Mouse (Mus musculus) midbrain, embryonic 14.5 days (tissue): ENCODE measurements around the gene Zfp706. TPM values are rescaled to one million over a fixed set of nuclear protein-coding genes. Genes with fewer than 3 reads are reported as not detected.
"Not testable (repeated sequence)": the region's sequence is repeated elsewhere in the genome, so short reads cannot be mapped to it uniquely, and the experiment has no call there.

Source experiments
- ATAC-seq: fragments of 200-750 bp; cut with Nextera tagmentation; 2 replicates; pipeline ENCODE4 v1.8.0; 2017; ENCODE audit warnings: moderate number of reproducible peaks, moderate library complexity; ENCODE audit not compliant: low FRiP score, low TSS enrichment
- DNase-seq: peaks from one replicate; pipeline ENCODE4 v3.0.0-alpha.2; 2015
- H3K27ac ChIP-seq: fragments of 300-500 bp; sonication (generic); replicated peaks from 2 replicates; pipeline ENCODE4 v1.5.1; 2014; ENCODE audit warnings: mild to moderate bottlenecking, low read depth, low read length, moderate library complexity
- H3K27me3 ChIP-seq: fragments of 300-500 bp; sonication (generic); 2 replicates; pipeline ENCODE4 v1.6.1; 2014; ENCODE audit warnings: low read length, control low read depth, mixed read lengths; ENCODE audit not compliant: control insufficient read depth, insufficient read depth
- H3K36me3 ChIP-seq: fragments of 300-500 bp; sonication (generic); 2 replicates; pipeline ENCODE4 v1.6.1; 2014; ENCODE audit warnings: low read length, control low read depth; ENCODE audit not compliant: control insufficient read depth, insufficient read depth
- H3K4me1 ChIP-seq: fragments of 300-500 bp; sonication (generic); 2 replicates; pipeline ENCODE4 v1.6.1; 2014; ENCODE audit warnings: mild to moderate bottlenecking, antibody characterized with exemption, low read length, control low read depth; ENCODE audit not compliant: control insufficient read depth, insufficient read depth
- H3K4me2 ChIP-seq: fragments of 300-500 bp; sonication (generic); 2 replicates; pipeline ENCODE4 v1.6.1; 2014; ENCODE audit warnings: mild to moderate bottlenecking, low read length, moderate library complexity
- H3K4me3 ChIP-seq: fragments of 300-500 bp; sonication (generic); replicated peaks from 2 replicates; pipeline ENCODE4 v1.5.1; 2014; ENCODE audit warnings: low read depth, low read length
- H3K9ac ChIP-seq: fragments of 300-500 bp; sonication (generic); replicated peaks from 2 replicates; pipeline ENCODE4 v1.6.1; 2014; ENCODE audit warnings: mild to moderate bottlenecking, low read length, moderate library complexity
- H3K9me3 ChIP-seq: fragments of 300-500 bp; sonication (generic); 2 replicates; pipeline ENCODE4 v1.6.1; 2016; ENCODE audit warnings: low read length, control low read depth, mixed read lengths; ENCODE audit not compliant: control insufficient read depth
- WGBS: fragments of 180-500 bp; shearing (Covaris S2); extraction: QIAGEN DNeasy Blood & Tissue Kit; methylation state at CpG from one replicate; pipeline ENCODE4 v1.1.7; 2014; 5-methylcytosine and 5-hydroxymethylcytosine counted together
- polyA plus RNA-seq: library from polyadenylated mRNA; unstranded; fragments of >200 nt; fragmentation: Nextera tagmentation; extraction: Ambion mirVana; gene quantifications from 2 replicates; pipeline ENCODE4 v1.2.1, GENCODE M21; 2014

The Zfp706 gene
- polyA plus RNA-seq, 1 experiment from 2014 or later, result 455 TPM

DNA sequence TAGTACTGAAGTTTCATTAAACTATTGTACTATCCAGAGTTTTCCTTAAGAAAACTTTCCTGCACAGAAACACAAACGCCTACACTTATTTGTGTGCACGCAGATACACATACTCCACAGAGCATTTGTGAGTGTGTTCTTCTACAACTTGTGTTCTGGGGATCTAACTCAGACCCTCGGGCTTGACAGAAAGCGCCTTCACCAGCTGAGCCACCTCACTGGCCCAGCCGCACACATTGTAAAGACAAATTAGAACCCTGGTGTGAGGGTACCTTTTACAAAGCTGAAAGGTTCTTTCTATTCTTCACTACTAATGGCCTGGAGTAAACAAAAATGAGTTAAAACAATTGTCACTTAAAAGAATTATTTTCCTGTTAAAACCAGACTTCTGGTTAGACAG lies 2.7 kb downstream of the Zfp706 start:
- H3K4me2 ChIP-seq, result peak overlapping the region; percentile 65; the same call in 1 of the 2 replicates
- 84% methylated on average over 5 of the region's 5 CpGs for WGBS
- H3K9me3 ChIP-seq, result no peaks in the 10 kb centered on the region
- no peak for DNase-seq
- ATAC-seq, result no peak
- H3K36me3 ChIP-seq, result peaks cover 30% of the 10 kb centered on the region
- H3K9ac ChIP-seq, result no peak overlapping the region
- H3K27me3 ChIP-seq, result no peaks in the 10 kb centered on the region
- H3K4me3 ChIP-seq, result no peak overlapping the region
- peaks cover 24% of the 10 kb centered on the region for H3K4me1 ChIP-seq
- no peak overlapping the region for H3K27ac ChIP-seq

DNA sequence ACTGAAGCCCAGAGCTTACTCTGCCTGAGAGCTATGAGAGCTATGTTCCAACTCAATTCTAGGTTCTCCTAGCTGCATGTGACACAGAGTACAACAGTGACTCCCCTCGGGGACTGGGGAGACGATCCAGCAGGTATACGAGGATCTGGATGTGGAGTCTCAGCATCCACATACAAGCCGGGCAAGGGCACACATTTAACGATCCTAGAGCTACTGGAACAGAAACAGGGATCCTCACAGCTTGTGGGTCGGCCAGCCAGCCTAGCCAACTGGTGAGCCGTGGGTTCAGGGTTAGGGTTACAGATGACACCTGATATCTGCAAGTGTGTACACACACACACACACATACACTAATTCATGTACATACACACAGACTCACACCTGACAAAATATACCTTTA lies 5.3 kb downstream of the Zfp706 start:
- no peak for DNase-seq
- no peak overlapping the region for H3K4me2 ChIP-seq
- no peaks in the 10 kb centered on the region for H3K27me3 ChIP-seq
- WGBS, result 94% methylated on average over 7 of the region's 7 CpGs
- ATAC-seq, result no peak
- no peak overlapping the region for H3K27ac ChIP-seq
- H3K9ac ChIP-seq, result no peak overlapping the region
- peaks cover 49% of the 10 kb centered on the region for H3K36me3 ChIP-seq
- H3K4me1 ChIP-seq, result peaks cover 18% of the 10 kb centered on the region
- peaks cover 5% of the 10 kb centered on the region; the same call in 1 of the 2 replicates for H3K9me3 ChIP-seq
- no peak overlapping the region for H3K4me3 ChIP-seq

DNA sequence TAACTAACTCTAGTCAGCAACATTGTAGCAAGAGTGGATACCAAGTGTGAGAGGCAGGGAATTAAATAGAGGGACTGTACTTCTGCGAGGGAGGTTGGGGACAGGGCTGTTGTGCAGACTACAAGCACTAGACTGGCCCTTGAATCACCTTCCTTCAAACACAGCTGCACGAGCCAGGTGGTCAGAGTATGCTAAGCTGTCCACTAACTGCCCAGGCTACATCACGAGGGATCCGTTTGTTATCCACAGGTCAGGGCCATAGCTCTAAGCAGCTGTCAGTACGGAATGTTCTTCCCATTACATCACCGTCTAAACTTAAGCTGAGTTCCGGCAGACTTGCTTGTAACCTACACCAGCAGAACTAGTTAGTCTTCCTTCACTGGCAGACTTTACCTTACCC lies 8.0 kb downstream of the Zfp706 start:
- DNase-seq, ATAC-seq, H3K4me2 ChIP-seq, H3K27ac ChIP-seq, H3K4me1 ChIP-seq, H3K9ac ChIP-seq, H3K4me3 ChIP-seq, H3K9me3 ChIP-seq, H3K27me3 ChIP-seq: not testable (repeated sequence)
- WGBS, result 92% methylated on average over 7 of the region's 7 CpGs
- peaks cover 50% of the 10 kb centered on the region for H3K36me3 ChIP-seq

DNA sequence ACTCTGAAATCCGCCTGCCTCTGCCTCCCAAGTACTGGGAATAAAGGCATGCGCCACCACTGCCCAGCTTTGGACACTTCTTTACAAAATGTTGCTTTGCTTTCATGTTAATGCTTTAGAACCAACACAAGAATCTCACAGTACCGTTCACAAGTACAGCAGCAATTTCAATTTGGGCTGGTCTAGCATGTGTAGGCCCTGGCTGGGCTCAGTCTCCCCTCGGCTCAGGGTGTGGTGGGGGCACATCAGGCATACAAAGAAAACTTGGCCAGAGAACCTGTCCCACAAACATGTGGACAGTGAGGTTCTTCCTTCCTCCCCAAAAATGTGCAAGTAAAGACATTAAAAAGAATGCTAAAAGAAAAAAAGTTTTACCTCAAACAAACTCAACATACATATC lies 12.4 kb downstream of the Zfp706 start:
- ATAC-seq, result no peak

GRCm38 (mm10) chr15:36994665-36995064 lies 12.9 kb downstream of the Zfp706 start:
- ATAC-seq (no peak), DNase-seq (no peak)
- H3K4me3 ChIP-seq, result no peak overlapping the region
- H3K9me3 ChIP-seq, result peaks cover 7% of the 10 kb centered on the region; the same call in 1 of the 2 replicates
- no peaks in the 10 kb centered on the region for H3K27me3 ChIP-seq
- no peak overlapping the region for H3K9ac ChIP-seq
- no peak overlapping the region for H3K4me2 ChIP-seq
- H3K4me1 ChIP-seq, result no peaks in the 10 kb centered on the region
- 71% methylated on average over 1 of the region's 1 CpGs for WGBS
- H3K36me3 ChIP-seq, result peaks cover 19% of the 10 kb centered on the region
- no peak overlapping the region for H3K27ac ChIP-seq

More for the DNA sequence above, 12.4 kb downstream of the Zfp706 start:
- Histone ChIP-seq H3K4me3 (no peak overlapping the region), H3K9ac (no peak overlapping the region), H3K27ac (no peak overlapping the region), H3K4me2 (no peak overlapping the region), H3K4me1 (no peaks in the 10 kb centered on the region), H3K27me3 (no peaks in the 10 kb centered on the region), H3K9me3 (peaks cover 7% of the 10 kb centered on the region; the same call in 1 of the 2 replicates), H3K36me3 (peaks cover 23% of the 10 kb centered on the region)
- WGBS, result 91% methylated on average over 4 of the region's 4 CpGs
- DNase-seq, result no peak

GRCm38 (mm10) chr15:36993435-36994178 lies 14.0 kb downstream of the Zfp706 start:
- Histone ChIP-seq H3K9ac (no peak overlapping the region), H3K4me3 (no peak overlapping the region), H3K4me1 (no peaks in the 10 kb centered on the region), H3K4me2 (no peak overlapping the region), H3K27me3 (no peaks in the 10 kb centered on the region), H3K9me3 (peaks cover 7% of the 10 kb centered on the region; the same call in 1 of the 2 replicates), H3K27ac (no peak overlapping the region), H3K36me3 (peaks cover 14% of the 10 kb centered on the region)
- 50% methylated on average over 8 of the region's 8 CpGs for WGBS
- ATAC-seq (no peak; the same call in 1 of the 2 replicates), DNase-seq (peak; percentile 35)

GRCm38 (mm10) chr15:36991353-36991752 lies 16.2 kb downstream of the Zfp706 start:
- ATAC-seq, result no peak
- DNase-seq, result no peak
- WGBS, result 24% methylated on average over 6 of the region's 6 CpGs
- Histone ChIP-seq H3K36me3 (no peaks in the 10 kb centered on the region; the same call in 1 of the 2 replicates), H3K4me3 (no peak overlapping the region), H3K4me2 (no peak overlapping the region), H3K27me3 (no peaks in the 10 kb centered on the region), H3K9ac (no peak overlapping the region), H3K27ac (no peak overlapping the region), H3K4me1 (no peaks in the 10 kb centered on the region), H3K9me3 (no peaks in the 10 kb centered on the region)

GRCm38 (mm10) chr15:36989922-36990321 lies 17.7 kb downstream of the Zfp706 start:
- ATAC-seq, result no peak
- no peak overlapping the region for H3K4me3 ChIP-seq
- no peaks in the 10 kb centered on the region for H3K9me3 ChIP-seq
- H3K27me3 ChIP-seq, result no peaks in the 10 kb centered on the region
- no peak overlapping the region for H3K27ac ChIP-seq
- no peak for DNase-seq
- no peaks in the 10 kb centered on the region; the same call in 1 of the 2 replicates for H3K36me3 ChIP-seq
- H3K9ac ChIP-seq, result no peak overlapping the region
- H3K4me2 ChIP-seq, result no peak overlapping the region
- 80% methylated on average over 11 of the region's 11 CpGs for WGBS
- H3K4me1 ChIP-seq, result no peaks in the 10 kb centered on the region

- no peak overlapping the region for H3K27ac ChIP-seq
- ATAC-seq, result no peak
Observed at GRCm38 (mm10) chr15:36988718-36989115, 18.9 kb downstream of the Zfp706 start.

More at GRCm38 (mm10) chr15:36988718-36989115, 18.9 kb downstream of the Zfp706 start:
- 90% methylated on average over 2 of the region's 2 CpGs for WGBS
- Histone ChIP-seq H3K27me3 (no peaks in the 10 kb centered on the region), H3K4me3 (no peak overlapping the region), H3K36me3 (no peaks in the 10 kb centered on the region; the same call in 1 of the 2 replicates), H3K4me2 (no peak overlapping the region), H3K9ac (no peak overlapping the region), H3K4me1 (no peaks in the 10 kb centered on the region), H3K9me3 (no peaks in the 10 kb centered on the region)
- no peak for DNase-seq
